Mouse (Mus musculus) mouse embryonic stem cell (cell line): ENCODE data around the gene Doc2b.

ENCODE experiments used
- in situ Hi-C, 2 experiments: fragments of 300-500 bp; cut with MboI; formaldehyde crosslinking; loops; 1 replicate in 1 of 2; 3 replicates in 1 of 2; pipeline ENCODE4 v1.14.3; 2019 to 2020; ENCODE audit warnings: low sequenced_read_pairs in 2 of 2, low pct_unique_long_range_greater_than_20kb in 1 of 2, mixed read lengths in 1 of 2; ENCODE audit not compliant: unreplicated experiment in 1 of 2

Gene Doc2b

GRCm38 (mm10) chr11:75795321-75795636 is 570 bp downstream of the Doc2b start:
- in situ Hi-C loops, result loop anchor here in 1 of 2 experiments (25.0 kb wide), 1 partner anchor 367 kb away; no protein-coding TSS in a partner anchor

- in situ Hi-C loops, result loop anchor here in 1 of 2 experiments (25.0 kb wide), 1 partner anchor 368 kb away; no protein-coding TSS in a partner anchor
Observed at GRCm38 (mm10) chr11:75794602-75795320, 1.1 kb downstream of the Doc2b start.

GRCm38 (mm10) chr11:75793351-75793750 is 2.5 kb downstream of the Doc2b start:
- in situ Hi-C loops, result loop anchor here in 1 of 2 experiments (25.0 kb wide), 1 partner anchor 369 kb away; no protein-coding TSS in a partner anchor

GRCm38 (mm10) chr11:75792535-75792934 is 3.3 kb downstream of the Doc2b start:
- in situ Hi-C loops, result loop anchor here in 1 of 2 experiments (25.0 kb wide), 1 partner anchor 370 kb away; no protein-coding TSS in a partner anchor

- in situ Hi-C loops, result loop anchor here (5.0 to 25.0 kb wide), 4 partner anchors 116 to 376 kb away; no protein-coding TSS in a partner anchor
Observed at GRCm38 (mm10) chr11:75785897-75786296, 10.0 kb downstream of the Doc2b start.

GRCm38 (mm10) chr11:75783799-75784198 is 12.1 kb downstream of the Doc2b start:
- in situ Hi-C loops, result loop anchor here (10.0 to 25.0 kb wide), 3 partner anchors 181 to 379 kb away; no protein-coding TSS in a partner anchor

- in situ Hi-C loops, result loop anchor here (10.0 to 25.0 kb wide), 3 partner anchors 183 to 380 kb away; no protein-coding TSS in a partner anchor
Observed at GRCm38 (mm10) chr11:75781919-75782318, 13.9 kb downstream of the Doc2b start.

GRCm38 (mm10) chr11:75775919-75776318 is 19.9 kb downstream of the Doc2b start:
- in situ Hi-C loops, result loop anchor here (5.0 to 25.0 kb wide), 2 partner anchors 126 to 386 kb away; no protein-coding TSS in a partner anchor

GRCm38 (mm10) chr11:75772562-75772961 is 23.3 kb downstream of the Doc2b start:
- in situ Hi-C loops, result no loop called here

GRCm38 (mm10) chr11:75769206-75769605 is 26.6 kb downstream of the Doc2b start:
- in situ Hi-C loops, result no loop called here

GRCm38 (mm10) chr11:75768091-75768989 is 27.5 kb downstream of the Doc2b start:
- in situ Hi-C loops, result no loop called here

GRCm38 (mm10) chr11:75767014-75767413 is 28.8 kb downstream of the Doc2b start:
- in situ Hi-C loops, result no loop called here

GRCm38 (mm10) chr11:75765161-75765560 is 30.7 kb downstream of the Doc2b start:
- in situ Hi-C loops, result no loop called here

- in situ Hi-C loops, result no loop called here
Observed at GRCm38 (mm10) chr11:75764521-75765023, 31.3 kb downstream of the Doc2b start.

GRCm38 (mm10) chr11:75762708-75763107 is 33.1 kb downstream of the Doc2b start:
- in situ Hi-C loops, result no loop called here

GRCm38 (mm10) chr11:75760785-75761184 is 35.1 kb downstream of the Doc2b start:
- in situ Hi-C loops, result no loop called here

- in situ Hi-C loops, result no loop called here
Observed at GRCm38 (mm10) chr11:75758553-75758952, 37.3 kb downstream of the Doc2b start.

GRCm38 (mm10) chr11:75756687-75757086 is 39.2 kb downstream of the Doc2b start:
- in situ Hi-C loops, result no loop called here

GRCm38 (mm10) chr11:75751082-75751481 is 44.8 kb downstream of the Doc2b start:
- in situ Hi-C loops, result no loop called here
